ENCODE assay signal across 24 mouse cellular contexts in genomic region chr8:105419800-105420199, GRCm38 (mm10). TPM values are rescaled to one million over a fixed set of nuclear protein-coding genes. Genes with fewer than 3 reads are reported as not detected.
DNase-seq lines count a peak whose midpoint lies in the region; ATAC-seq and TF ChIP-seq lines count a peak whose summit lies in the region.
"Had no signal": no experiment of that assay in that cellular context is flagged by ENCODE, and none has a peak within 500 bp of the region (broad histone marks: within the 10 kb centered on the region; RNA-seq: fewer than 3 reads in every experiment).

No protein-coding gene starts in this region.

- H3K9ac ChIP-seq in lung, embryonic 14.5 days: no peak overlapping the region
- H3K9ac ChIP-seq in lung, embryonic 16.5 days (ENCODE audit: low read length): no peak overlapping the region
- no peak overlapping the region for H3K9ac ChIP-seq in midbrain, embryonic 11.5 days (ENCODE audit: low read length)
- H3K9ac ChIP-seq in midbrain, embryonic 15.5 days: no peak overlapping the region
- H3K9ac ChIP-seq: embryonic facial prominence, embryonic 13.5 days; embryonic facial prominence, embryonic 15.5 days; forebrain, embryonic 12.5 days had no signal

- H3K4me2 ChIP-seq in lung, embryonic 14.5 days: no peak overlapping the region
- H3K4me2 ChIP-seq in lung, embryonic 16.5 days (ENCODE audit: low read depth, low read length): no peak overlapping the region
- H3K4me2 ChIP-seq in midbrain, embryonic 11.5 days: no peak overlapping the region
- H3K4me2 ChIP-seq in midbrain, embryonic 15.5 days: no peak overlapping the region
- H3K4me2 ChIP-seq: embryonic facial prominence, embryonic 13.5 days; embryonic facial prominence, embryonic 15.5 days; forebrain, embryonic 12.5 days had no signal

- no peaks in the 10 kb centered on the region for H3K36me3 ChIP-seq in lung, embryonic 14.5 days (ENCODE audit: insufficient read depth)
- no peaks in the 10 kb centered on the region for H3K36me3 ChIP-seq in lung, embryonic 16.5 days (ENCODE audit: control insufficient read depth, insufficient read depth, low read length)
- no peaks in the 10 kb centered on the region for H3K36me3 ChIP-seq in midbrain, embryonic 11.5 days (ENCODE audit: control insufficient read depth, insufficient read depth, low read length)
- H3K36me3 ChIP-seq in midbrain, embryonic 15.5 days (replicated peaks): no peaks in the 10 kb centered on the region
- H3K36me3 ChIP-seq: embryonic facial prominence, embryonic 13.5 days; embryonic facial prominence, embryonic 15.5 days; forebrain, embryonic 10.5 days; forebrain, embryonic 12.5 days had no signal

- H3K27me3 ChIP-seq in lung, embryonic 14.5 days (ENCODE audit: insufficient read depth, low read length): peaks cover 5% of the 10 kb centered on the region; the same call in 1 of the 2 replicates
- H3K27me3 ChIP-seq in lung, embryonic 16.5 days (ENCODE audit: control insufficient read depth, insufficient read depth, low read depth, low read length): no peaks in the 10 kb centered on the region
- H3K27me3 ChIP-seq in midbrain, embryonic 11.5 days (ENCODE audit: control insufficient read depth, insufficient read depth, low read length): no peaks in the 10 kb centered on the region
- H3K27me3 ChIP-seq in midbrain, embryonic 15.5 days (replicated peaks): no peaks in the 10 kb centered on the region
- H3K27me3 ChIP-seq: forebrain, embryonic 12.5 days had no signal

- no peaks in the 10 kb centered on the region for H3K4me1 ChIP-seq in lung, embryonic 14.5 days (ENCODE audit: insufficient read depth)
- no peaks in the 10 kb centered on the region for H3K4me1 ChIP-seq in lung, embryonic 16.5 days (replicated peaks; ENCODE audit: control insufficient read depth, insufficient read depth, low read length)
- no peaks in the 10 kb centered on the region for H3K4me1 ChIP-seq in midbrain, embryonic 11.5 days (ENCODE audit: control insufficient read depth, insufficient read depth, low read length)
- H3K4me1 ChIP-seq in midbrain, embryonic 15.5 days: no peaks in the 10 kb centered on the region
- H3K4me1 ChIP-seq: embryonic facial prominence, embryonic 13.5 days; embryonic facial prominence, embryonic 15.5 days; forebrain, embryonic 10.5 days; forebrain, embryonic 12.5 days had no signal

- peak; percentile 87 for DNase-seq in lung, embryonic 14.5 days
- no peak for DNase-seq in lung, postnatal 10 days
- DNase-seq in lung, postnatal 14 days: no peak
- peak; percentile 6 for DNase-seq in midbrain, embryonic 11.5 days (ENCODE audit: low spot score, missing footprints)
- DNase-seq: adrenal gland, adult 2 months; adrenal gland, postnatal 10 days; adrenal gland, postnatal 25 days; cerebellum, adult 11 months; cerebellum, adult 18-20 months; cerebellum, adult 8-10 months; cerebellum, adult 9-11 months; cerebellum, postnatal 14 days; cerebellum, postnatal 36 days; embryo, embryonic 11 days had no signal

- WGBS in lung, embryonic 14.5 days: 49% methylated on average over 4 of the region's 4 CpGs
- WGBS in lung, embryonic 16.5 days: 44% methylated on average over 4 of the region's 4 CpGs
- WGBS in midbrain, embryonic 11.5 days: 90% methylated on average over 4 of the region's 4 CpGs
- 93% methylated on average over 4 of the region's 4 CpGs for WGBS in midbrain, embryonic 15.5 days

- no peak overlapping the region for H3K4me3 ChIP-seq in lung, embryonic 14.5 days (ENCODE audit: low read depth, low read length)
- H3K4me3 ChIP-seq in lung, embryonic 16.5 days (ENCODE audit: low read length): no peak overlapping the region
- no peak overlapping the region for H3K4me3 ChIP-seq in midbrain, embryonic 11.5 days (ENCODE audit: low read depth, low read length)
- no peak overlapping the region for H3K4me3 ChIP-seq in midbrain, embryonic 15.5 days
- H3K4me3 ChIP-seq: embryonic facial prominence, embryonic 13.5 days; embryonic facial prominence, embryonic 15.5 days; erythroblast, embryonic 14.5 days; forebrain, embryonic 10.5 days; forebrain, embryonic 12.5 days had no signal

- ATAC-seq in lung, embryonic 14.5 days (ENCODE audit: insufficient read depth): peak; percentile 83
- ATAC-seq in lung, embryonic 16.5 days (ENCODE audit: low read depth): peak; percentile 92
- ATAC-seq in midbrain, embryonic 11.5 days (ENCODE audit: low FRiP score): no peak
- no peak for ATAC-seq in midbrain, embryonic 15.5 days (replicated peaks)
- ATAC-seq: forebrain, embryonic 14.5 days had no signal

- no peaks in the 10 kb centered on the region for H3K9me3 ChIP-seq in lung, embryonic 14.5 days (ENCODE audit: low read depth, low read length)
- H3K9me3 ChIP-seq in lung, embryonic 16.5 days (ENCODE audit: control insufficient read depth, low read length): no peaks in the 10 kb centered on the region
- H3K9me3 ChIP-seq in midbrain, embryonic 11.5 days (ENCODE audit: control insufficient read depth, low read length): no peaks in the 10 kb centered on the region
- H3K9me3 ChIP-seq in midbrain, embryonic 15.5 days: no peaks in the 10 kb centered on the region
- H3K9me3 ChIP-seq: embryonic facial prominence, embryonic 13.5 days; embryonic facial prominence, embryonic 15.5 days; forebrain, embryonic 10.5 days; forebrain, embryonic 12.5 days had no signal

- peak overlapping the region; percentile 60 for H3K27ac ChIP-seq in lung, embryonic 14.5 days (ENCODE audit: low read depth)
- peak overlapping the region; percentile 84 for H3K27ac ChIP-seq in lung, embryonic 16.5 days (ENCODE audit: low read length)
- no peak overlapping the region for H3K27ac ChIP-seq in midbrain, embryonic 11.5 days (ENCODE audit: low read depth, low read length)
- no peak overlapping the region for H3K27ac ChIP-seq in midbrain, embryonic 15.5 days
- H3K27ac ChIP-seq: embryonic facial prominence, embryonic 13.5 days; embryonic facial prominence, embryonic 15.5 days; forebrain, embryonic 10.5 days; forebrain, embryonic 12.5 days had no signal

- no peak for TF ChIP-seq CTCF in lung, embryonic 14.5 days (IDR thresholded peaks at IDR 0.05; ENCODE audit: low read depth)

RNA-seq across cellular contexts. Expression of gene Lrrc36, which starts 6.4 kb away (rescaled TPM):
- polyA plus RNA-seq in lung, embryonic 14.5 days (2014; fragmentation: Nextera tagmentation; extraction: Ambion mirVana): 0.34 and 0.50 TPM in 2 replicates
- polyA plus RNA-seq in lung, embryonic 16.5 days (2015; fragmentation: Nextera tagmentation; extraction: Ambion mirVana): 1.5 and 1.6 TPM in 2 replicates
- polyA plus RNA-seq in midbrain, embryonic 11.5 days (2014; fragmentation: Nextera tagmentation; extraction: Ambion mirVana): 1.9 and 2.7 TPM in 2 replicates
- polyA plus RNA-seq in midbrain, embryonic 15.5 days (2015; fragmentation: Nextera tagmentation; extraction: Ambion mirVana): 0.97 and 1.3 TPM in 2 replicates
- polyA plus RNA-seq: C2C12; embryonic facial prominence, embryonic 13.5 days had no signal

RNA-seq across cellular contexts. Expression of gene Kctd19, which starts 6.5 kb away (rescaled TPM):
- 0.12 and 0.32 TPM in 2 replicates for polyA plus RNA-seq in lung, embryonic 14.5 days (2014; fragmentation: Nextera tagmentation; extraction: Ambion mirVana)
- 0.13 and 0.36 TPM in 2 replicates for polyA plus RNA-seq in lung, embryonic 16.5 days (2015; fragmentation: Nextera tagmentation; extraction: Ambion mirVana)
- not detected in 2 replicates for polyA plus RNA-seq in midbrain, embryonic 11.5 days (2014; fragmentation: Nextera tagmentation; extraction: Ambion mirVana)
- polyA plus RNA-seq in midbrain, embryonic 15.5 days (2015; fragmentation: Nextera tagmentation; extraction: Ambion mirVana): not detected in 2 replicates
- polyA plus RNA-seq: embryonic facial prominence, embryonic 11.5 days; embryonic facial prominence, embryonic 13.5 days; embryonic facial prominence, embryonic 15.5 days; erythroblast, embryonic 14.5 days; forebrain, embryonic 10.5 days; forebrain, embryonic 12.5 days had no signal

RNA-seq across cellular contexts. Expression of gene Plekhg4, which starts 46.7 kb away (rescaled TPM):
- 1.8 and 1.9 TPM in 2 replicates for polyA plus RNA-seq in lung, embryonic 14.5 days (2014; fragmentation: Nextera tagmentation; extraction: Ambion mirVana)
- 1.1 and 1.5 TPM in 2 replicates for polyA plus RNA-seq in lung, embryonic 16.5 days (2015; fragmentation: Nextera tagmentation; extraction: Ambion mirVana)
- polyA plus RNA-seq in midbrain, embryonic 11.5 days (2014; fragmentation: Nextera tagmentation; extraction: Ambion mirVana): 0.55 and 0.61 TPM in 2 replicates
- polyA plus RNA-seq in midbrain, embryonic 15.5 days (2015; fragmentation: Nextera tagmentation; extraction: Ambion mirVana): 2.1 and 2.4 TPM in 2 replicates
- polyA plus RNA-seq: erythroblast, embryonic 14.5 days had no signal

RNA-seq across cellular contexts. Expression of gene Tppp3, which starts 51.5 kb away (rescaled TPM):
- polyA plus RNA-seq in lung, embryonic 14.5 days (2014; fragmentation: Nextera tagmentation; extraction: Ambion mirVana): 41.1 and 42.3 TPM in 2 replicates
- polyA plus RNA-seq in lung, embryonic 16.5 days (2015; fragmentation: Nextera tagmentation; extraction: Ambion mirVana): 83.3 and 110 TPM in 2 replicates
- 106 and 107 TPM in 2 replicates for polyA plus RNA-seq in midbrain, embryonic 11.5 days (2014; fragmentation: Nextera tagmentation; extraction: Ambion mirVana)
- polyA plus RNA-seq in midbrain, embryonic 15.5 days (2015; fragmentation: Nextera tagmentation; extraction: Ambion mirVana): 125 and 127 TPM in 2 replicates

Comparison
In these comparisons a context has a peak if more than half of its experiments do, and no peak if none do; other contexts are left out.
1. DNase-seq: peak in lung, embryonic 14.5 days (single experiment) and midbrain, embryonic 11.5 days (single experiment); none in lung, postnatal 10 days (single experiment) and lung, postnatal 14 days (single experiment).
2. ATAC-seq: peak in lung, embryonic 14.5 days (single experiment) and lung, embryonic 16.5 days (single experiment); none in midbrain, embryonic 11.5 days (single experiment) and midbrain, embryonic 15.5 days (single experiment).
3. H3K27ac ChIP-seq: peak in lung, embryonic 14.5 days (single experiment) and lung, embryonic 16.5 days (single experiment); none in midbrain, embryonic 11.5 days (single experiment) and midbrain, embryonic 15.5 days (single experiment).